Mouse (Mus musculus) T-helper 2 cell (primary cell): Measurements from ENCODE around the gene Recql5.

Experiments used
- in situ Hi-C: fragments of 300-600 bp; cut with MboI, MseI; formaldehyde crosslinking; loops from one replicate; pipeline ENCODE4 v1.15.1; 2025; ENCODE audit warnings: high pct_unique_total_duplicates

Gene Recql5

DNA sequence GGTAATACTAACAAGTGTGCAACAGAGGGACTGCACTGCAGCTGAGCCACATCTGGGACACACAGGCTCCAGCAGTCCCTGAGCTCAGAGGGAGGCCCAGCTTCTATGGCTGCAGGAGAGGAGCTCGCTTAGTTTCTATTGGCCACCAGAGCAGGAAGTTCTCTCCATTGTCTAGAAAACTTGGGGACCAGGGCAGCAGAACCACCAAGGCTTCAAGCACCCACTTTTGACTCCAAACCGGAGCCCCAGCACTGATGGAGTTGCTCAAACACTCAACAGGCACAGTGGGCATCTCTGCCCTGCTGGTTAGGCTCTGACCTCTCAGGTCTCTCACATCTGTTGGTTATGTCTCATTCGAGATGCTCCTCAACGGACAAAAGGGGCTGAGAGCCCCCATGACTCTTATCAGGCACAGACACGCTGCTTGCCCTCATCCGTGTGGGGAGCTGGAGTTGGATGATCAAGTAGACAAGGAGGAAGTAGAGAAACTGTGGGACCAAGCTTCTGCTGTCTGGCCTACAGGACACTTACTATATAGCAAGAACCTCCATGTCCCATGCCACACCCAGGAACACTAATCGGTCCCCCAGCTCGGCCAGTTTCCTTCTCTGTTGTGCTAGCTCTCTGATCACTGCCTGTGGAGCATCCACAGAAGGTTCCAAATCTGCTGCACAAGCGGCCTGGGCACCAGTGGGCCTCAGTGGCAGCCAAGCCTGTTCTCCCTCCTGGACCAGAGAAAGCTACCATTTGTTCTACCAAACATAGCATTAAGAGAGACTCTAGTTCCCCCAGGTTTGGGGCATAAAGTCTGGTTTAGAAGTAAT is 31.7 kb downstream of the Recql5 start:
- in situ Hi-C loops: no loop called here

DNA sequence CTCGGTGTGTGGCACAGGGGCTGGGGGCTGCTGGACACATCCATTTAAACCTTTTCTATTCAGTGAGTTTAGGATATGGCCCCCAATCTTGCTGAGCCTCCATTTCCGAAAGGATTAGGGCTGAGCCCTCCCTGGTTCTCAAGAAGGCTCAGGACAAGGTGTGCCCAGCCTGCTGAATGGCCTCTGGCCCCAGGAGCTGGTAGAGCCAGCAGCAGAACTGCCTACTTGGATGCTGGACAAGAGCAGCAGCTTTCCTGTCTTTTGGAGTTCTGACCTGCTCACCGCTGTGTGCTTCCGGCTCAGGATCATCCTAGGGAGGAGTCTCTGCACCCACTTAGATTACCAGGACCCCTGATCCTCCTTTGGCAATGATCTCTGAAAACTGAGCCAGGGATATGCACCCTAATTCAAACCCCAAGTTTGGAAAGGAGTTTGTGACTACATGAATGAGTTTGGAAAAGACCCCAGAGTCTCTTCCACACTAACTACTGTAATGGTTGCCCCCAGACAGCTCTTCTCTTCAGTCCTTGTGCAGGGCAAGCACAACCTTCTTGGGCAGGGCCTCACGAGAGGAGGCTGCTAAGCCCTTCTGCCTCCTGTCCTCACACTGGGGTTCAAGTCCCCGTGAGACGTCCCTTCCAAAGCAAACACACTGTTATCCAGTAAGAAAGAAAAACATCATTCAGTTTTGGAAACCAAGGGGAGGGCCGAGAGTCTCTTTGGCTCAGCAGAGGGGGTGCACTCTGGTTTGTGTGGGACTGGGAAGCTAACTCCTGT is 32.5 kb downstream of the Recql5 start:
- in situ Hi-C loops: no loop called here

DNA sequence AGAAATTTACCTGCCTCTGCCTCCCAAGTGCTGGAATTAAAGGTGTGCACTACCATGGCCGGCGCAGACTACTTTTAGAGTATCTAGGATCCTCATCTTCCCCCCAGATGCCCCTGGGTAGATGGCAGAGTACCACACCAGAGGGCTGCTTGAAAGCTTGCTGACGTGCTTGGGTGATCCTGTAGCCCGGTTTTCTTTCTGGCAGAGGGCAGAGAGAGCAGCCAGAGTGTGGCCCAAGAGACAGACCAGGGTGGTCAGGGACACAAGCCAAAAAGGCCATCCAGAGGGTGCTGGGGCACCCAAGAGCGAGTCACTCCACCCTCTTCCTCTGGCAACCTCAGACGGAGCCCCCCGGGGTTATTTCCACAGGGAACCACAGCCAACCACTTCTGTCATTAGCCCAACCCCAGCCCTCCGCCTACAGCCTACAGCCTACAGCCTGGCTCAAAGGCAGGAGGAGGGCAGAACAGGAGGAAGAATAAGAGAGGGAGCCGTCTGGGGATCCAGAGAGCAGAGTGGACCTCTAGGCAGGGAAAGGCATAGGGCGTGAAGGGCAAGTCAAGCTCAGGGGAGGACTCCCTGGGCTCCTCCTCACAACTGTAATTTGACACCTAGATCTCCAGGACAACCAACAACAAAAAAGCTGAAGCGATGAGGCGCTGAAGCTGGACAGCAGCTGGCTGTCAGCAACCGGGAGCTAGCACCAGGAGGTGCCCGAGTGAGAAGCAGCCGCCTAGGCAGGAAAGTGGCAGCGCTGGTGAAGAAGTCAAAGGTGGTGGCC is 33.6 kb downstream of the Recql5 start, which contains the start of gene Smim5:
TSS of gene Smim5 (plus strand) at position 481 of the 781 bp plus-strand sequence.
- in situ Hi-C loops: no loop called here

DNA sequence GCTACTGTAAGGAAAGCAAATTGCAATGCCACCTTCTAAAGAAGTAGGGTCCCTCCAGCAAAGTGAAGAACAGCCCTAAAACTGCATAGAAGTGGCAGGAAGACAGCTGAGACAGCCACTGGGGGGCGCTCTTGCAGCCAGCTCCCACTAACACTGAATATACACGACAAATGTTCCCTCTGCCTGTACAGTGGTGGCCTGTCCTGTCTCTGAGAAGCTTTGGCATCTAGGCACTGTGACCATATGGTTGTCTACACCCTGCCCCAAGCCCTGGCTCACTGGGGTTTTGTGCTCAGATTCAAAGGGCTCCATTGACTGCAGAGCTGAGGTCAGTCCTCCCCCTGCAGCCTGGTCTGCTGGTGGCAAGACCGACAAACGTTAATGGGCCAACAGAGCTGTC is 34.4 kb downstream of the Recql5 start:
- in situ Hi-C loops: no loop called here

DNA sequence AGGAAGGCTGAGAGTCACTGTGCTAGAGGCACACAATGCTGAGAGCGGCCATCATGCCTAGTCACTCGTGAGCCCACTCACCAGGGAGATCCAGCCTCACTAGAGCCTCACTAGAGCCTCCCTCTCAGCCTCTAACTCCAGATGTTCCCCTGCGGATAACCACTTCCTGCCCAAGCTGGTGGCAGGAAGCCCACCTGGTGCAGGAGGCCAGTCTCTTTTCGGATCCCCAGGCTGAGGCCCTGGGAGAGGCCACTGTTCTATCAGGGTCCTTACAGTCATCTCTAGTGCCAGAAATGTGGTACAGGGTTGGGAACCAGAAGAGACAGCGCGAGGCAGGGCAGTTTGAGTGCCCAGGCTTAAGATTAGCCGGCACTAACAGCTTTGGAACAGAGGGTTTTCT is 34.8 kb downstream of the Recql5 start:
- in situ Hi-C loops: no loop called here

DNA sequence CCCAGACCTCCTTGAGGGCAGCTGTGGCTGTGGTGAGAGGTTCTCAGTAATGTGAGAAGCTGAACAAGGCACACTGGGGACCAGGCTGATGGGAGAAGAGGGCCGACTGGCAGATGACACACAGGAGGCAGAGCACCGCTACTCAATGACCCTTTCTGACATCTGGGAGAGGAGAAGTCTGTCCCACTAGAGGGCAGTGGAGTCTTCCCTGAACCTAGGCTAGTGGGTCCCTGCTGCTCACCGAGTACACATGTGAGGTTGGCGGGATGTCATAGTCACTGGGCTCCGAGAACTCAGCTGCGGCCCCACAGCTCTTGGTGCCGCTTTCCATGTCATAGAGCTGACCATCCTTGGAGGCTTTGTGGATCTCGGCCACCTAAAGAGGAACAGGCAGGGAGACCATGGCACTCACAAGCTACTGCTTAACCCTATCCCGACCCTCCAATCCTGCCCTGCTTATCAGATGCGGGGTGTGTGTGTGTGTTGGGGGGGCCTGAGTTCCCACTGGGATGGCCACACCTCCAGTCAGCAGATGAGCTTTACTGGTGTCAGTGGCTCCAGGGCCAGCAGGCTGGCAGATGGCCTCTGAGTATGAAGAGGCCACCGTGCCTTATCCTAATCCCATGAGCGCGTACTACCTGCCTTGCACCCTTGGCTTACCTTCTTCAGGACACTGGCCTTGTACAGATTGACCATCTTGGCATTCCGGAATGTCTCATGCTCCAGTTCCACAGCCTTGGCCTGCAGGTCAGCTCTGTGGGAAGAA is 38.3 kb downstream of the Recql5 start:
- in situ Hi-C loops: no loop called here

DNA sequence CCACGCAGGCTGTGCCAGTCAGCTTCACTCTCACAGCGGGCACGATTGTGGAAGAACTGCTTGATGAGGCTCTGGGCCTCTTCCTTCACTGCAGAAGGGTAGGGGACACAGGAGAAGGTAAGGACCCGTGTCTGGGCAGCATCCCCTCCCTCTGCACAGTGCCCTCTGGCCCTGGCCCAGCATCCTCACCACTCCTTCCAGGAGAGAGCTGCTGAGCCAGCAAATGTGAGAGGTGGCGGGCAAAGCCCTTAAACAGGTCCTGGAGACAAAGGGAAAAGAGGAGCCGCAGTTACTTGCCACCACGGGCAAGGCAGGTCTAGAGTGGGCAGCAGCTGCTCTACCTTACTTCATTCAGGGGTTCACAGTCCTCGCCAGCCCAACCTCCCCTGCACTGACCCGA is 40.2 kb downstream of the Recql5 start:
- in situ Hi-C loops: no loop called here

DNA sequence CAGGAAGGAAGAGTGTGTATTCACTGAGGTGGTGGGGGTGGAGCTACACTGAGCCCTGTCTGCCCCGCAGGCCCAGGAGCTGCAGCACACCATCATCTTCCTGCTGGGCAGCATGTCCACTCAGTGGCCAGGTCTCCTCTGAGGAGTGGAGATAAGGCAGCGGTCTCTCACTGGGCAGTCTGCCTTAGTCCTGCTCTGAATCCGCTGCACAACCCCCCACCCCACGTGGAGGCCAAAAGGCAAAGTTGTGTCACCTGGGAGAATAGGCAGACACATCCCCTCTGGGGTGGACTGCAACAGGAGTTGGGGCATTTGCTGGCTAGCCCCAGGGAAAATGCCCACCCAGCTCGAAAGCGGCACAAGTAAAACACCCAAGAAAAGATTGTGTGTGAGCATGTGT is 41.1 kb downstream of the Recql5 start:
- in situ Hi-C loops: no loop called here

DNA sequence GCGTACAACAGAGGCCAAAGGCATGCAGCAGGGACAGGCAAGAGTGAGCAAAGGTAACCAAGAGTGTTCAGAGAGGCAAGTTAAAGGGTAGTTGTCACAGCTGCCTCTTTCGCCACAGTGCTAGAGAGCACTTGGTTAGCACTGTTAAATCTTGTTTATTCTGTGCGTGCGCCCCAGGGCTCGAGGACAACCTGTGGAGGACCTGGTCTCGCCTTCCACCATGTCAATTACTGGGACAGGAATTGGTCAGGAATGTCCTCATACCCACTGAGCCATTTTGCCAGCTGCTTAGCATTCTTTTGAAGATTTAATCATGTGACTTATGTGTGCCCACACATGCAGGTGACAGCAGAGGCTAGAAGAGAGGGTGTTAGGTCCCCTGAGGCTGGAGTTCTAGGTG is 44.1 kb downstream of the Recql5 start:
- in situ Hi-C loops: no loop called here

DNA sequence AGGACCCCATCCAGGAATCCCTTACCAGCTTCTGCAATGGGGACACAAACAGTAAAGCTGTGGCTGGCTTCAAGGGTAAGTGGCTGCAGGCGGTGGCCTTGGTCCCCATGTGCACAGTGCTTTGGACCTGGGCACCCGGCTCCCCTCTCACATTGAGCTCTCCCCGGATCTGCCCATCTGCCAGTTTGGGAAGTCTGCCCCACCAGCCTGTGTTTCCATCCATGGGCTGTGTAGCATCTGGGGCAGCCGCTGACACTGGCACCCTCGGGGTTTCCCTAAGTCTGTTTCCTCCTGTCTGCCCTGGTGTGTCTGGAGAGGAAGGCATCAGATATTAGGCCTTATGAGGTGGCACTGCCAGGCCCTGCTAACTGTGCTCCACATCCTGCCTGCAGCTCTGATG is 45.3 kb downstream of the Recql5 start:
- in situ Hi-C loops: no loop called here

DNA sequence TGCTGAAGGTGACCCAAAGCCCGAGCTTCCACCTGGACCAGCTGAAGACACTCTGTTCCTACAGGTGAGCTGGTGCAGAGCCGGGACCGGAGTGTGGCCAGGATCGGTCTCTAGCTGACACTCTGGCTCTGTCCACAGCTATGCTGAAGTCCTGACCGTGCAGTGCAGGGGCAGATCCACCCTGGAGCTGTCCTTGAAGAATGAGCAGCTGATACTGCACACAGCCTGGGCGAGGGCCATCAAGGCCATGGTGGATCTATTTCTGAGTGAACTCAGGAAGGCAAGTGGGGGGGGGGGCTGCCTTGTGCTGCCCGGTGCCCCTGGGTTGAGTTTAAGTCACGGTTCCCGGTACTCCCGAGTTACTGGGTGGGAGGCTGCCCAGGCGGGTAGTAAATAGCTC is 46.8 kb downstream of the Recql5 start:
- in situ Hi-C loops: no loop called here

DNA sequence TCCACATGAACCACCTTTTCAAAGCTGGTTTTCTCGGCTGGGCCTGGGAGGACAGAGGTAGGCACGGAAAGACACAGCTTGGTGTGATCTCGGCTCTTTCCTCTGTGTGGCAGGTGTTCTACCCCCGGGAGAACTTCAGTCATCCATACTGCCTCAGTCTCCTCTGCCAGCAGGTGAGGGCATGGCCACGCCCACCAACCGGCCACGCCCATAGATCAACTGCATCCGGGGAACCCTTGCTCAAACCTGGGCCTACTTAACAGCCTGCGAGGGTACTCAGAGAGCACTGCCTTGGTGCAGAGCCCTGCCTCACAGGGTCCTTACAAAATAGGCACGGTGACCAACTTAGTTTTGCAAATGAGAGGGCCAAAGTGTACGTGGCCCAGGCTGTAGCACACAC is 48.0 kb downstream of the Recql5 start:
- in situ Hi-C loops: no loop called here

DNA sequence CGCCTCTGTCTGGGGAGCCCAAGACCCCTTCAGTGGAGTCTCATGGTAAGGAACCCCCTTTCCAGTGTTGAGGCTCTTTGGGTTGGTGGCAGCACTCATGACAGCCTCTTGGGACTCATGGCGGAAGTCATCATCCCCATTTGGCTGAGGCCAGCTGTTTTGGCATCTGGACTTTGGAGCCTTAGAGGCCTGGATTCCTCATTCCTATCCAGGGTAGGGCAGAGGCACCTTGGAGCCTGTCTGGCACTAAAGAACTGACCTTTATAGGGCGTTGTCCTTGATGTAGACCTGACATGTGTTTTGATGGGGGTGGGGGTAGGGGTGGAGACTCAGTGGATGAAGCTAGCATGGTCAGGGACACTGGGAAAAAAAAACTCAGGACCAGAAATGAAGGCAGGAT is 48.9 kb downstream of the Recql5 start:
- in situ Hi-C loops: no loop called here

DNA sequence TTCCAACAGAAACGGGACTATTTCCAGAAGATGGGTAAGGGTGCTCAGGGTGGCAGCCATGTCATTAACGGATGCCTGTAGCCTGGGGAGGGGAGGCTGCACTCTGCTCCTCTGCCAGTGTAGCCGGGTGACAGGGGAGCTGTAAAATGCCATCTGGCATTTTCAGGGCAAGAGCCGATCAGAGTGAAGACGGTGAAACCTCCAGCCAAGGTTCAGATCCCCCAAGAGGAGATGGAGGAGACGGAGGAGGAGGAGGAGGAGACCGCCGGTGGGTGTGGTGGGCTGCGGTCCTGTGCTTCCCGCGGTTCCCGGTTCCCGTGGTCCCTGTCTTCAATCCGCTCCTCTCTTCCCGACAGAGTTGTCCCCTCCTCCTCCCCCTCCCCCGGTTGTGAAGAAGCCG is 50.0 kb downstream of the Recql5 start:
- in situ Hi-C loops: no loop called here

DNA sequence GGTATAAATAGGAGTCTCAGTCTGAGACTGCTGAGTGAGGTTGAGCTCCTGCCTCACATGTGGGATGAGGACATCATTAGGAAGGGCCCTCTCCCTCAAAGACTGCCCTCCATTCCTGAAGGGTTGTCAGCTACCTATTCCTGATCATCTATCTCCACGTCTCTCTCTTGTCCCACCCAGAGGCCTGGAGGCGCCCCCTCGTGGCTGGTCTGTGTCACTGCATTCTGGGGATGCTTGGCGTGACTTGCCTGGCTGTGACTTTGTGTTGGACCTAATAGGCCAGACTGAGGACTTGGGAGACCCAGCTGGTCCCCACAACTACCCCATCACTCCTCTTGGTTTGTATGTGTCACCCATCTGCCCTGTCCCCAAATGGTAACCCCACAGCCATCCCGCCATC is 52.3 kb downstream of the Recql5 start:
- in situ Hi-C loops: no loop called here

DNA sequence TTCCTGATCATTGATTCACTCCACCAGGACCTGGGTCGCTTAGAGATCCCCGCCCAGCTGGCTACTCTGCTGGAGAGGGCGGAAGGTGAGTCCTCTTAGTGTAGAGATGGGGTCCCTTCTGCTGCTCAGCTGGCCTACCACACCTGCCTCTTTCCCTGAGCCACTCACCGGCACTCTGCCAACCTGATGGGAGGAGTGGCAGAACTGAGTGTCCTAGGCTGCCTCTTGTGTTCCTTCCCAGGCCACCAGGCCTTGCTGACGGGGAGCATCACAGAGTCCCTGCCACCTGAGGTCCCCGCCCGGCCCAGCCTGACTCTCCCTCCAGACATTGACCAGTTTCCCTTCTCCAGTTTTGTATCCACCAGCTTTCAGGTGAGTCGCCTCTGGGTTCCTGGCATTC is 55.2 kb downstream of the Recql5 start:
- in situ Hi-C loops: no loop called here

DNA sequence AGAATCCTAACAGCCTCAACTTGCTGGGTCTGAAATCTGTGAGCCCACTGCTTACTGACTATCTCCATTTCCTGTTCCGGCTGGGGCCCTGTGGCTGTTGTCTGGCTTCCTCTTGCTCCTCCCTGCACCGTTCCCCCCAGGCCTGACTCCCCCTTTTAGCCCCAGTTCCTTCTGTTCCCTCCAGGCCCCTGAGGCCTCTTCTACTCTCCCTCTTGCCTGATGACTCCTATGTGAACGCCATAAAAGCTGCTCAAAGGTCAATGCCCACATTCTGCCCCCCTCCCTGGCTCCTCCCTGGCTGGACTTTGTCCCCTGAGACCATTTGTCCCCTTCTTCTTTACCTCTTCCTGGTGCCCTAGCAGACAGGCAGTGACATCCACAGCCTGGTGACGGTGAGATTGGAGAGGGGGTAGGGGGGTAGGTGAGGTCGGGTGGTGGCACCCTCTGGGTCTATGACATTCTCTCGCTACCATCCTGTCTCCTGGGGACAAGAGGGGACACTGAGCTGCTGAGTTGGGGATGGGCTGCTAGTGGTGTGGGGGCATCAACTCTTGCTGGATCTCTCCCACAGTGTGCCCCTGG is 56.0 kb downstream of the Recql5 start:
- in situ Hi-C loops: no loop called here

DNA sequence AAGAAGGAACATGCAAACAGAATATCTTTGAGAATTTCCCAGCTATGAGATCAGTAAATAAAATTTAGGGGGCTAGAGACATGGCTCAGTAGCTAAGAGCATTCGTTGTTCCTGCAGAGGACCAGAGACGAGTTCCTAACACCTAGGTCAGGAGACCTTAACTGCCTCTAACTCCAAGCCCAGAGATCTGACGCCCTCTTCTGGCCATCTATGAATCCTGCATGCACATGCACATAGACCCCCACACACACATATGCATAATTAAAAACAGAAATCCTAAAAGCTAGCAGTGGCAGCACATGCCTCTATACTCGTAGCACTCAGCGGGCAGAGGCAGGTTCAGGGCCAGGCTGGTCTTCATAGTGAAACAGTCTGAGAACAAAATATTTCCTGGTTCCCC is 56.8 kb downstream of the Recql5 start:
- in situ Hi-C loops: no loop called here

DNA sequence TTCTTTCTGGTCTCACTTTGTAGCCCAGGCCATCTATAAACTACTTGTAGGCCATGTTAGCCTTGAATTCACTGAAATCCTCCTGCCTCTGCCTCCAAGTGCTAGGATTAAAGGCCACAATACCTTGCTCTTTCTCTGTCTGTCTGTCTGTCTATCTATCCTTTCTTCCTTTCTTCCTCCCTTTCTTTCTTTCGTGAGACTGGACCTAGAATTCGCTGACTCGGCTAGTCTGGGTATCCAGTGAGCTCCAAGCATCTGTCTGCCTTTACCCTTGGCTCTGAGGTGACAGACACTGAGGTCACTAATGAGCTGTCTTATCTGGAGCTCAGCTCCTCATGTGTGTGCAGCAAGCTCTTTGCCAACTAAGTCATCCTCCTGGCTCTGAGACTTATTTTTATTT is 57.3 kb downstream of the Recql5 start:
- in situ Hi-C loops: no loop called here

DNA sequence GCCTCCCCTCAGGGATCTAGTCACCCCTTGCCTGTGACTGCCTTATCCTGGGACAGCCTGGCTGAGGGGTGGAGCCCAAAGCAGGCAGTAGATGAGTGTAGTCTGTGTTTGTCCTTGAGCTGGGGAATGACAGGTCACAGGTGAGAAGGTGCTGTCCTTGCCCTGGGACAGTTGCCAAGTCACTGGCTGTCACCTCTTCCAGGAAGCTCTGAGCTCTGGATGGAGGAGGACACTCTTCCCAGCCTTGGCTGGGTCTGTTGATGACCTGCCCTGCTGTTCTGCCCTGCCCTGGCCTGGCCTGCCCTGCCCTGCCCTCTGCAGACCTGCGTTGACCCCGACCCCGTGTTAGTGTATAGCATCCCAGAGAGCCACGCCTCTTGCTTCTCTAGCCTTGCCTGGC is 60.8 kb downstream of the Recql5 start:
- in situ Hi-C loops: no loop called here

DNA sequence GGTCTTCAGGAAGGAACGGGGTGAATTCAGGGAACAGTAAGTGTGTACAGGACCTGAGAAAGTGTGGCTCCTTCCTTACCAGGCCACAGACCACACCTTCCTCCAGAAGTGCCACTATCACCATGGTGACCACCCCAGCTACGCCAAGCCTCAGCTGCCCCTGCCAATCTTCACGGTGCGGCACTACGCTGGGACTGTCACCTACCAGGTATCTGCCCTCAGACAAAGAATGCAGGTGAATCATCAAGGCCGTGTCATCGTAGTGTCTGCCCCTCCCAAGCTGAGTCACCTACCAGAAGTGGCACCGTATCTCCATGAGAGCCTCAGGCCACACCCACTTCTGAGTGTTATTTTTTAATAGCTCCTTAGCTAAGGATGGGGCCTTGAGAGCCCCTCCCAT is 63.9 kb downstream of the Recql5 start:
- in situ Hi-C loops: no loop called here
